Mouse (Mus musculus): Measurements from ENCODE around the gene Kdm6b. TPM values are rescaled to one million over a fixed set of nuclear protein-coding genes. Genes with fewer than 3 reads are reported as not detected.

Kdm6b gene
- polyA plus RNA-seq, 1 experiment = 10.5 TPM

DNA sequence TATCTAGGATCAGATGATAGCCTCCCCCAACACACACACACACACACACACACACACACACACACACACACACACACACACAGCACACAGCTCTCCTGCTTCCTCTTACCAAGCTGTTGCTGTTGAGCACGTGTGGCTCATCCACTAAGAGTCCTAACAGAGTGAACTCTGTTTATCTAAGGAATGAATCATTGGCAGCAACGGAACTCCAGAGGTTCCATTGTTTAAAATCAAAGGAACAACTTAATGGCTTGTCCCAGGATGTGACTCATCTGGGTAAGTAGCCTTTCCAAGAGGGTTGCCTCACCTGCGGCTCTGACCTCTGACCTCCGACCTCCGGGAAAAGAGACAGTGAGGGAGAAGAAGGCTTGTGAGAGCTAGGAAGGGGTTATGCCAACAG is 29.9 kb upstream of the Kdm6b start:
- WGBS = 32% methylated on average over 5 of the region's 5 CpGs
- peak; percentile 28 for DNase-seq

DNA sequence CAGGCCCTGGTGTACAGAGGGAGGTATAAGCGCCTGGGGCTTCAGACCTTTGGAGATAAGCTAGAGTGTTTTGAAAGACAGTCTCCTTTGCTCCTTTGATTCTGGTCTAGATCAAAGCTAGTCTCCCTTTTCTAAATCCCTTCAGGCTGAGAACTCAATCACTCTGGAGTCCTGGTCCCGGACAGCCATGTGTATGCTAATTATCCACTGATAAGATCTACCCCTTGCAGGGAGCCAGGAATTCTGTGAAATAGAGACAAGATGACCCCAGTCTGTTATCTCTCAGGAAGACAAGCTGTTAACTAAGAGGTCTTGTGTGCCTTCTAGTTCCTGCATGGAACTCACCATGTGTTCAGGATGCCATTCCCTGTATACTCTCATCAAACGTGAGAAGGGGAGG is 23.8 kb upstream of the Kdm6b start:
- Histone ChIP-seq H3K4me1 (ENCODE audit: control insufficient read depth, insufficient read depth, low read length) (peaks cover under 1% of the 10 kb centered on the region; the same call in 1 of the 2 replicates), H3K36me3 (ENCODE audit: control insufficient read depth, insufficient read depth, low read length) (no peaks in the 10 kb centered on the region), H3K4me3 (ENCODE audit: insufficient read depth, low read depth, low read length) (no peak overlapping the region), H3K27ac (ENCODE audit: insufficient read depth, low read depth, low read length) (no peak overlapping the region), H3K27me3 (replicated peaks; ENCODE audit: control insufficient read depth, insufficient read depth, low read length) (no peaks in the 10 kb centered on the region)
- no peak for DNase-seq
- WGBS = 65% methylated on average over 3 of the region's 3 CpGs
- no peak for TF ChIP-seq POLR2A (IDR thresholded peaks at IDR 0.05; ENCODE audit: low read depth, low read length)
- TF ChIP-seq CTCF (conservative IDR thresholded peaks at IDR 0.05; ENCODE audit: insufficient read depth, insufficient read length, low read depth, low read length) = no peak

More for the DNA sequence above, 29.9 kb upstream of the Kdm6b start:
- Histone ChIP-seq H3K36me3 (ENCODE audit: control insufficient read depth, insufficient read depth, low read length) (no peaks in the 10 kb centered on the region), H3K4me3 (ENCODE audit: insufficient read depth, low read depth, low read length) (no peak overlapping the region), H3K4me1 (ENCODE audit: control insufficient read depth, insufficient read depth, low read length) (no peaks in the 10 kb centered on the region), H3K27ac (ENCODE audit: insufficient read depth, low read depth, low read length) (no peak overlapping the region), H3K27me3 (replicated peaks; ENCODE audit: control insufficient read depth, insufficient read depth, low read length) (no peaks in the 10 kb centered on the region)
- TF ChIP-seq POLR2A (IDR thresholded peaks at IDR 0.05; ENCODE audit: low read depth, low read length) = no peak
- no peak for TF ChIP-seq CTCF (conservative IDR thresholded peaks at IDR 0.05; ENCODE audit: insufficient read depth, insufficient read length, low read depth, low read length)

DNA sequence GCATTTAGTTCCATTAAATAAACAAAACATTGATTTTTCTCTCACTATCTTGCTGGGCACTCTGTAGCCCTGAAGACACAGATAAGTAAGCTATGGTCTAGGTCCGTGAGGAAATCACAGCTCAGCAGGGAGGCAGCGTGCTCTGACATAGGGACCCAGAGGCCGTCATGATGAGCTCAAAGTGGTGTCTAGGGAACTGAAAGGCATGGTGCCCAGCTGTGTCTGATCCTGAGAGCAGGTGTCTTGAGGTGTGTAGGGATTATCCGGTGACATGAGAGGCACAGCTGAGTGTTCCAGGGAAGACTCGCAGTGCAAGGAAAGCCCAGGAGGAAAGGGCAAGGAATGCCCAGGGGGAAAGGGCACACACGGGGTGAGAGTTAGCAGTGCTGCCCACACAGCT is 19.7 kb upstream of the Kdm6b start:
- TF ChIP-seq POLR2A (IDR thresholded peaks at IDR 0.05; ENCODE audit: low read depth, low read length) (no peak), CTCF (conservative IDR thresholded peaks at IDR 0.05; ENCODE audit: insufficient read depth, insufficient read length, low read depth, low read length) (no peak)
- Histone ChIP-seq H3K4me3 (ENCODE audit: insufficient read depth, low read depth, low read length) (no peak overlapping the region), H3K27me3 (replicated peaks; ENCODE audit: control insufficient read depth, insufficient read depth, low read length) (no peaks in the 10 kb centered on the region), H3K36me3 (ENCODE audit: control insufficient read depth, insufficient read depth, low read length) (no peaks in the 10 kb centered on the region), H3K4me1 (ENCODE audit: control insufficient read depth, insufficient read depth, low read length) (peaks cover 2% of the 10 kb centered on the region; the same call in 1 of the 2 replicates), H3K27ac (ENCODE audit: insufficient read depth, low read depth, low read length) (no peak overlapping the region)
- DNase-seq = no peak
- WGBS = 75% methylated on average over 6 of the region's 6 CpGs

- 43% methylated on average over 11 of the region's 11 CpGs for WGBS
- DNase-seq = no peak
- no peak overlapping the region for H3K27ac ChIP-seq (ENCODE audit: insufficient read depth, low read depth, low read length)
- no peaks in the 10 kb centered on the region for H3K36me3 ChIP-seq (ENCODE audit: control insufficient read depth, insufficient read depth, low read length)
- peaks cover 2% of the 10 kb centered on the region; the same call in 1 of the 2 replicates for H3K4me1 ChIP-seq (ENCODE audit: control insufficient read depth, insufficient read depth, low read length)
- TF ChIP-seq POLR2A (IDR thresholded peaks at IDR 0.05; ENCODE audit: low read depth, low read length) (no peak), CTCF (conservative IDR thresholded peaks at IDR 0.05; ENCODE audit: insufficient read depth, insufficient read length, low read depth, low read length) (no peak)
- no peak overlapping the region for H3K4me3 ChIP-seq (ENCODE audit: insufficient read depth, low read depth, low read length)
- no peaks in the 10 kb centered on the region for H3K27me3 ChIP-seq (replicated peaks; ENCODE audit: control insufficient read depth, insufficient read depth, low read length)
Measured at GRCm38 (mm10) chr11:69432640-69432982, 19.1 kb upstream of the Kdm6b start.

DNA sequence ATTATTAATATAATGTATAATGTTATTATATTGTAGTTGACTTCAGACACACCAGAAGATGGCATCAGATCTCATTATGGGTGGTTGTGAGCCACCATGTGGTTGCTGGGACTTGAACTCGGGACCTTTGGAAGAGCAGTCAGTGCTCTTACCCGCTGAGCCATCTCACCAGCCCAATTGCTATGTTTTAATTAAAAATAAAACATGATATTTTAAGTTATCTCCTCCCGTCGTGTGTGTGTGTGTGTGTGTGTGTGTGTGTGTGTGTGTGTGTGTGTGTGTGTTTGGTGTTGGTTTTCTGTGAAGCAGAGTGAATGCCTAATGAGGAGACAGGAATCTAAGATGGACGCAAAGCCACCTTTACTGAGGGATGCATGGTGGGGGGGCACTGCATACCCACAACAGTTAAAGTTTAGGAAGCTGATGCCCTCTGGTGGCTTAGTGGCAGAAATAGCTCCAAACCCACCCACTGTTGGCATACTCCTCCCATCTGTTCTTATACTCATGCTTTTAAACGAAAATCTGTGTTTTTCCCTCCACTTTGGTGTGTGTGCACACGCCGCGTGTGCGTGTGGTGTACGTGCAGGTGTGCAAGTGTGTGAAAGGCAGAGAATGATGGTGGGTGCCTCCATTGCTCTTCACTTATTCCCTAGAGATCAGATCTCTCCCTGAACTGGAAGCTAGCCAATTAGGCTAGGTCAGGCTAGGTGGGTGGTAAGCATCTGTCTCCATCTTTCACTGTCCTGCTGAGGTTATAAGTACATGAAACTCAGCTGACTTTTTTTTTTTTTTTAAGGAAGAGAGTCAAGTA is 18.6 kb upstream of the Kdm6b start:
- no peak overlapping the region for H3K27ac ChIP-seq (ENCODE audit: insufficient read depth, low read depth, low read length)
- peaks cover 2% of the 10 kb centered on the region; the same call in 1 of the 2 replicates for H3K4me1 ChIP-seq (ENCODE audit: control insufficient read depth, insufficient read depth, low read length)
- H3K27me3 ChIP-seq (replicated peaks; ENCODE audit: control insufficient read depth, insufficient read depth, low read length) = no peaks in the 10 kb centered on the region
- peak; percentile 89 for DNase-seq
- WGBS = 19% methylated on average over 11 of the region's 11 CpGs
- no peak overlapping the region for H3K4me3 ChIP-seq (ENCODE audit: insufficient read depth, low read depth, low read length)
- no peaks in the 10 kb centered on the region for H3K36me3 ChIP-seq (ENCODE audit: control insufficient read depth, insufficient read depth, low read length)
- TF ChIP-seq CTCF (conservative IDR thresholded peaks at IDR 0.05; ENCODE audit: insufficient read depth, insufficient read length, low read depth, low read length) (peak; percentile 93), POLR2A (IDR thresholded peaks at IDR 0.05; ENCODE audit: low read depth, low read length) (no peak)

GRCm38 (mm10) chr11:69430631-69431030 is 17.2 kb upstream of the Kdm6b start:
- Histone ChIP-seq H3K36me3 (ENCODE audit: control insufficient read depth, insufficient read depth, low read length) (no peaks in the 10 kb centered on the region), H3K4me3 (ENCODE audit: insufficient read depth, low read depth, low read length) (no peak overlapping the region), H3K27ac (ENCODE audit: insufficient read depth, low read depth, low read length) (no peak overlapping the region), H3K4me1 (ENCODE audit: control insufficient read depth, insufficient read depth, low read length) (peaks cover 2% of the 10 kb centered on the region; the same call in 1 of the 2 replicates), H3K27me3 (replicated peaks; ENCODE audit: control insufficient read depth, insufficient read depth, low read length) (no peaks in the 10 kb centered on the region)
- WGBS = 88% methylated on average over 15 of the region's 15 CpGs
- DNase-seq = no peak
- TF ChIP-seq POLR2A (IDR thresholded peaks at IDR 0.05; ENCODE audit: low read depth, low read length) = no peak
- TF ChIP-seq CTCF (conservative IDR thresholded peaks at IDR 0.05; ENCODE audit: insufficient read depth, insufficient read length, low read depth, low read length) = no peak

- WGBS = 34% methylated on average over 2 of the region's 2 CpGs
- Histone ChIP-seq H3K27ac (ENCODE audit: insufficient read depth, low read depth, low read length) (no peak overlapping the region), H3K4me1 (ENCODE audit: control insufficient read depth, insufficient read depth, low read length) (peaks cover 2% of the 10 kb centered on the region; the same call in 1 of the 2 replicates), H3K27me3 (replicated peaks; ENCODE audit: control insufficient read depth, insufficient read depth, low read length) (no peaks in the 10 kb centered on the region), H3K36me3 (ENCODE audit: control insufficient read depth, insufficient read depth, low read length) (no peaks in the 10 kb centered on the region), H3K4me3 (ENCODE audit: insufficient read depth, low read depth, low read length) (no peak overlapping the region)
- TF ChIP-seq POLR2A (IDR thresholded peaks at IDR 0.05; ENCODE audit: low read depth, low read length) (no peak), CTCF (conservative IDR thresholded peaks at IDR 0.05; ENCODE audit: insufficient read depth, insufficient read length, low read depth, low read length) (no peak)
- peak; percentile 34 for DNase-seq
Measured at GRCm38 (mm10) chr11:69429313-69429712, 15.8 kb upstream of the Kdm6b start.
